Mouse (Mus musculus) forebrain, embryonic 16.5 days (tissue): ENCODE data around the gene Fgfr1op. TPM values are rescaled to one million over a fixed set of nuclear protein-coding genes. Genes with fewer than 3 reads are reported as not detected.
"Not testable (repeated sequence)": the region's sequence is repeated elsewhere in the genome, so short reads cannot be mapped to it uniquely, and the experiment has no call there.

Experiments used
- ATAC-seq: fragments of 200-750 bp; cut with Nextera tagmentation; 2 replicates; pipeline ENCODE4 v1.8.0; 2017; ENCODE audit warnings: mild to moderate bottlenecking, moderate library complexity
- H3K27ac ChIP-seq: fragments of 300-500 bp; sonication (generic); 2 replicates; pipeline ENCODE4 v1.5.1; 2014; ENCODE audit warnings: low read length, control low read depth
- H3K27me3 ChIP-seq: fragments of 300-500 bp; sonication (generic); replicated peaks from 2 replicates; pipeline ENCODE4 v1.6.1; 2014; ENCODE audit warnings: low read length; ENCODE audit not compliant: control insufficient read depth, insufficient read depth
- H3K36me3 ChIP-seq: fragments of 300-500 bp; sonication (generic); 2 replicates; pipeline ENCODE4 v1.6.1; 2014; ENCODE audit not compliant: control insufficient read depth, insufficient read depth
- H3K4me1 ChIP-seq: fragments of 300-500 bp; sonication (generic); replicated peaks from 2 replicates; pipeline ENCODE4 v1.6.1; 2014; ENCODE audit warnings: low read length; ENCODE audit not compliant: control insufficient read depth, insufficient read depth
- H3K4me2 ChIP-seq: fragments of 300-500 bp; sonication (generic); 2 replicates; pipeline ENCODE4 v1.6.1; 2014; ENCODE audit warnings: mild to moderate bottlenecking, low read length, control low read depth
- H3K4me3 ChIP-seq: fragments of 300-500 bp; sonication (generic); replicated peaks from 2 replicates; pipeline ENCODE4 v1.5.1; 2014; ENCODE audit warnings: mild to moderate bottlenecking, low read length, control low read depth
- H3K9ac ChIP-seq: fragments of 300-500 bp; sonication (generic); replicated peaks from 2 replicates; pipeline ENCODE4 v1.6.1; 2014; ENCODE audit warnings: low read depth, low read length, control low read depth
- H3K9me3 ChIP-seq: fragments of 300-500 bp; sonication (generic); 2 replicates; pipeline ENCODE4 v1.6.1; 2016; ENCODE audit warnings: low read length; ENCODE audit not compliant: control insufficient read depth
- WGBS: fragments of 180-500 bp; shearing (Covaris S2); extraction: QIAGEN DNeasy Blood & Tissue Kit; methylation state at CpG from one replicate; pipeline ENCODE4 v1.1.7; 2014; 5-methylcytosine and 5-hydroxymethylcytosine counted together
- polyA plus RNA-seq: library from polyadenylated mRNA; unstranded; fragments of >200 nt; fragmentation: Nextera tagmentation; extraction: Ambion mirVana; gene quantifications from 2 replicates; pipeline ENCODE4 v1.2.1, GENCODE M21; 2015

The Fgfr1op gene
- 27.1 and 31.0 TPM in 2 replicates for polyA plus RNA-seq

- not testable (repeated sequence) for H3K27ac ChIP-seq, H3K9ac ChIP-seq
These were observed at the start of gene Fgfr1op for GRCm38 (mm10) chr17:8164701-8165607. Gene Fgfr1op (plus strand): TSS chr17:8165501.

GRCm38 (mm10) chr17:8116378-8116777, 48.9 kb upstream of the Fgfr1op start:
- not testable (repeated sequence) for H3K9me3 ChIP-seq, ATAC-seq, H3K36me3 ChIP-seq, H3K27me3 ChIP-seq, H3K9ac ChIP-seq, H3K4me2 ChIP-seq, H3K4me3 ChIP-seq, H3K27ac ChIP-seq, H3K4me1 ChIP-seq
- WGBS: 78% methylated on average over 6 of the region's 11 CpGs

More at GRCm38 (mm10) chr17:8164701-8165607, at the start of gene Fgfr1op:
- not testable (repeated sequence) for H3K36me3 ChIP-seq, H3K4me1 ChIP-seq, H3K27me3 ChIP-seq, H3K9me3 ChIP-seq
- Histone ChIP-seq H3K4me3 (peak within 1 kb of the TSS; percentile 51), H3K4me2 (peak within 1 kb of the TSS; percentile 46)
- WGBS: under 1% methylated on average over 13 of the region's 55 CpGs
- ATAC-seq: peak; percentile 97

GRCm38 (mm10) chr17:8116928-8117327, 48.4 kb upstream of the Fgfr1op start:
- H3K9ac ChIP-seq, H3K4me3 ChIP-seq, H3K27me3 ChIP-seq, H3K36me3 ChIP-seq, H3K9me3 ChIP-seq, H3K4me2 ChIP-seq, ATAC-seq, H3K4me1 ChIP-seq, H3K27ac ChIP-seq: not testable (repeated sequence)
- WGBS: no CpG with 5 or more reads among the region's 6 CpGs

GRCm38 (mm10) chr17:8122974-8123373, 42.3 kb upstream of the Fgfr1op start:
- not testable (repeated sequence) for H3K4me2 ChIP-seq, H3K36me3 ChIP-seq, ATAC-seq, H3K4me1 ChIP-seq, H3K9ac ChIP-seq, H3K27ac ChIP-seq, H3K4me3 ChIP-seq, H3K27me3 ChIP-seq, H3K9me3 ChIP-seq
- WGBS: no CpG with 5 or more reads among the region's 3 CpGs

GRCm38 (mm10) chr17:8124586-8124985, 40.7 kb upstream of the Fgfr1op start:
- not testable (repeated sequence) for H3K4me1 ChIP-seq, H3K27me3 ChIP-seq, H3K9me3 ChIP-seq, H3K27ac ChIP-seq, H3K9ac ChIP-seq, H3K4me3 ChIP-seq, ATAC-seq, H3K36me3 ChIP-seq, H3K4me2 ChIP-seq
- 100% methylated on average over 2 of the region's 6 CpGs for WGBS

- ATAC-seq: not testable (repeated sequence)
These were observed 36.8 kb upstream of the Fgfr1op start for GRCm38 (mm10) chr17:8128326-8128993.

GRCm38 (mm10) chr17:8129578-8129977, 35.7 kb upstream of the Fgfr1op start:
- not testable (repeated sequence) for H3K27me3 ChIP-seq, H3K4me1 ChIP-seq, H3K4me3 ChIP-seq, ATAC-seq, H3K9me3 ChIP-seq, H3K9ac ChIP-seq, H3K36me3 ChIP-seq, H3K27ac ChIP-seq, H3K4me2 ChIP-seq
- WGBS: 85% methylated on average over 9 of the region's 9 CpGs

More at GRCm38 (mm10) chr17:8128326-8128993, 36.8 kb upstream of the Fgfr1op start:
- H3K4me1 ChIP-seq, H3K36me3 ChIP-seq, H3K4me2 ChIP-seq, H3K9me3 ChIP-seq, H3K4me3 ChIP-seq, H3K27me3 ChIP-seq, H3K9ac ChIP-seq, H3K27ac ChIP-seq: not testable (repeated sequence)
- no CpG with 5 or more reads among the region's 7 CpGs for WGBS

GRCm38 (mm10) chr17:8130849-8131248, 34.5 kb upstream of the Fgfr1op start:
- H3K9ac ChIP-seq, H3K4me1 ChIP-seq, H3K27ac ChIP-seq, H3K9me3 ChIP-seq, H3K36me3 ChIP-seq, ATAC-seq, H3K4me2 ChIP-seq, H3K4me3 ChIP-seq, H3K27me3 ChIP-seq: not testable (repeated sequence)
- no CpG with 5 or more reads among the region's 6 CpGs for WGBS

GRCm38 (mm10) chr17:8138116-8138515, 27.2 kb upstream of the Fgfr1op start:
- WGBS: 95% methylated on average over 5 of the region's 5 CpGs
- H3K36me3 ChIP-seq, H3K9me3 ChIP-seq, H3K4me1 ChIP-seq, H3K4me2 ChIP-seq, H3K27me3 ChIP-seq, ATAC-seq, H3K9ac ChIP-seq, H3K27ac ChIP-seq, H3K4me3 ChIP-seq: not testable (repeated sequence)
